Mouse (Mus musculus): ENCODE results near the gene Sdk2.

Sdk2 gene

DNA sequence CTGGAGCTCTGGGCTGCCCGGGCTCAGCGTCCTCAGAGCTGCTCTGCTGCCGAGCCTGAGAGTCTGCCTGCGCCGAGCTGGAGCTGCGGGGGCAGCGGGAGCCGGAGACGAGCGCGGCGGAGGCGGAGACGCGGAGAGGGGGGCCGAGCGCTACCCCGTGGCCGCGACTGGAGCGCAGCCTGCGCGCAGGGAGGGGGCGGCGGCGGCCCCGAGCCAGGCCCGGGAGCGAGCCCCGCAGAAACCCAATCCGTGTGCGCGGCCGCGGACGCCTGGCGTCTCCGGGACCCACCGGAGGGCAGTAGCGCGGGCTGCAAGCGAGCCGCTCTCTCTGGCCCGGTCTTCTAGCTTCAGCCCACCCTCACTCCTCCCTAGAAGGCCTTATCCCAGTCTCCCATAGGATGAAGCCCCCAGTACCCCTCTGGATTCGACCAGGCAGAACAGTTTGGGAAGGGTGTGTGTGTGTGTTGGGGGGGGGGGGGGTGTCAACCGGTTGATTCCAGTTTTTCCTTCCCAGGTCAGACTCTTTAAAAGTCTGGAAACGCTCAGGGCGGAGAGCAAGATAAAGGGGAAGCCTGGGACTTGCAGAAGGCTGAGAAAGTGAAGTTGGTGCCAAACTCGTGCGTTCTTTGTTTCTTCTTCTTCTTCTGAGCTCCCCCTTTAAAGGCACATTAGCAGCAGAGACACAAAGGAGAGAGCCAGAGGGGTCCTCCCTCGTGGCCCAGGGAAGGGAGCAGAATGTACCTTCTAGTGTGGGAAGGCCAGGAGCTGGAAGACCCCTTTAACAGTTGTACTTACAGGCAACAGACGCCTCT lies at the start of gene Sdk2:
Gene Sdk2, minus strand, starts transcription at position 96 of the 812 bp plus-strand sequence.
- POLR2A ChIA-PET, result interaction anchor here (0.6 to 1.4 kb wide), 12 partner anchors 18 to 765 kb away, joined by 3 to 5 read pairs (median 3); no protein-coding TSS in a partner anchor
- CTCF ChIA-PET, result interaction anchor here in 3 of 4 experiments (0.6 to 1.5 kb wide), 16 partner anchors 38 to 892 kb away, joined by 3 to 12 read pairs (median 3); no protein-coding TSS in a partner anchor

DNA sequence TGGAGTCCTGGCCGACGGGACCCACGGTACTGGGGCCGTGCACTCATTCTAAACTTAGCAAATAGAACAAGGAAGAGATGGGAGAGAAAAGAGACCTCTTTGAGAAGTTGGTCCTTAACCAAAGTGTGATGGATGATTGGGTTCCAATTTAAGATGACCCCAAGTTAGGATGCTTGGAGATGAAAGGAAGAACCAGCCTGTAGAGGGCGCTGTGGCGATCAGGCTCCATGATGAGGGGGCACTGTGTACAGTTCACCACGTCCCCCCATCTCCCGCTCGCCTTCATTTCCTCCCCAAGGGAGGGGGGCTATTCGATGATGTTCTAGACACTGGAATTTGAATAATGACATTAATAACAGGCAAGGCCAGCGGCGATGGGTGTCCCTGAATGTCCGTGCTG lies 48.2 kb upstream of the Sdk2 start:
- ChIA-PET POLR2A (interaction anchor here in 2 of 4 experiments (0.5 to 1.6 kb wide), 4 partner anchors 11 to 283 kb away, joined by 3 to 6 read pairs (median 4); no protein-coding TSS in a partner anchor), CTCF (interaction anchor here in 2 of 4 experiments (0.7 to 1.2 kb wide), 3 partner anchors 44 to 131 kb away, joined by 3 to 4 read pairs (median 4); no protein-coding TSS in a partner anchor)

DNA sequence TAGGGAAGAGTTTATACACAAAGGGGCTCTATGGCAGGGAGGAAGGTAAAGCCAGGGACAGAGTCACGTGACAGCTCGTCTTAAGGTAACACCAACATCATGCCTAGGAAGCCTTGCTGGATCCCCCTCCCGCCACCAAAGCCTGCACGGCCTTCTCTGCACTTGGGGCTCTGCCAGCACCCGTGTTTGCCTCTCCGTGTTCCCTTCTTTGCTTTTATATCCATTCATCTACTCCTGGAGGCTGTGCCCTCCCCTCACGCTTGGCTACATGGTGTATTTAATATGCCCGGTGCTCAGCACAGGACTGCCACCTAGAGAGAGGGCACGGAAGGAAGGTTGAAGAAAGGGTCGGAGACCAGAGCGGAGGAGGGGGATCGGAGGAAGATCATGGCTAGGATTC lies 47.8 kb upstream of the Sdk2 start:
- ChIA-PET CTCF (interaction anchor here in 1 of 4 experiments (0.7 to 1.1 kb wide), 2 partner anchors 46 to 408 kb away, joined by 4 read pairs; no protein-coding TSS in a partner anchor), POLR2A (interaction anchor here in 1 of 4 experiments (0.5 kb wide), 1 partner anchor 214 kb away, joined by 3 read pairs; no protein-coding TSS in a partner anchor)

DNA sequence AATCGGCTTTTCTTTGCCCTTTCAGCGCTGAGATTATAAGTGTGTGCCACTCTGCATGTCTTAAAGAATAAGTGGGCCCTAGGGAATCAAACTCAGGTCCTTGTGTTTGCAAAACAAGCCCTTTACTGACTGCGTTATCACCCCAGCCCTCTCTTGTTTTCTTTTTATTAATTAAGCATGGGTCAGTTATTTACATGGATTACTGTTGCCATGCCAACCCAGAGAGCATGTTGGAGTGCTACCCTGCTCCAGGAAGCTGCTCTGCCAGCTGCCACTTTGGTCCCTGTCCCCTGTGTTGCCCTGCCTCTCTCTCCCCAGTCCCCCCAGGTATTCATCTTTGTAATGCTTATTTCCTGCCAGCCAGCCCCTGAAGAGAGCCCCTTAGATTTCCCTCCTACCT lies 44.0 kb upstream of the Sdk2 start:
- ChIA-PET POLR2A (no interaction called here), CTCF (no interaction called here)

DNA sequence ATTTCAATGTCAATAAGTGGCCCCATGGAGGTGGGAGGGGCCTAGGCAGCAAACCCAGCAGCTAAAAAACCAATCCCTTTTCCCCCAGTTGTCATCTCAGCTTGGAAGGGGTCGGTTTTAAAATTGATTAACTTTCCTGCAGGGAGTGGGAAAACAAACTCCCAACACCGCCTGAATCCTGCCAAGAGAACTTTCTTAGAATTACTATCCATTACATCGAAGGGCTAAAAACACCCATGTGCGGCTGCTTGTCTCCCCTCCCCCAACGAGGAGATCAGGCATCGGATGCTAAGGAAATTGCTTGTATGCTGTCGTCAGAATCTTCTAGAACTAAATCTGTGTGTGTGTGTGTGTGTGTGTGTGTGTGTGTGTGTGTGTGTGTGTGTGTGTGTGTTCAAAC lies 26.8 kb upstream of the Sdk2 start:
- ChIA-PET POLR2A (interaction anchor here in 2 of 4 experiments (0.7 to 1.4 kb wide), 2 partner anchors 27 to 228 kb away, joined by 3 to 6 read pairs; partner anchors contain the start of gene Sdk2 (in 1 of the 2)), CTCF (interaction anchor here in 3 of 4 experiments (0.6 to 1.0 kb wide), 4 partner anchors 11 to 796 kb away, joined by 3 to 5 read pairs (median 3); partner anchors contain the start of gene Cd300a (in 1 of the 3))

DNA sequence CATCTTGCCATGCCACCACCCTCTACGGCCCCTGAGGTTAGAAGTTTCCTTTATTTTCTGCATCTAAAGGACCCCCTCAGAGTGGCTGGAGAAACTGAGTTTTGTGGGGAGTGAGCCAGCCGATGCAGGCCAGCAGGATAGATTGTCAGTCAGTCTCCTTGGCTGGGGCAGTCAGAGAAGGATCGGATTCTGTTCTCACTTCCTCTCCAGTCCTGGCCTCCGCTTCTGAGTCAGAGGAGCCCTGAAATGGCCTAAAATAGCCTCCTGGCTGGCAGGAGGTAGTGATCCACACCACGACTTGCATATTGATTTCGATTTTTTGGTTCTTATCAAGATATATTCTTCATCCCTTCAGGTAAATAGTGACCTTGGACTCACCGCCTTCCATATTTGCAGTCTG lies 26.3 kb upstream of the Sdk2 start:
- CTCF ChIA-PET, result interaction anchor here (0.6 to 1.0 kb wide), 5 partner anchors 21 to 797 kb away, joined by 3 to 6 read pairs (median 5); partner anchors contain the start of gene Cd300a (in 1 of the 4)

DNA sequence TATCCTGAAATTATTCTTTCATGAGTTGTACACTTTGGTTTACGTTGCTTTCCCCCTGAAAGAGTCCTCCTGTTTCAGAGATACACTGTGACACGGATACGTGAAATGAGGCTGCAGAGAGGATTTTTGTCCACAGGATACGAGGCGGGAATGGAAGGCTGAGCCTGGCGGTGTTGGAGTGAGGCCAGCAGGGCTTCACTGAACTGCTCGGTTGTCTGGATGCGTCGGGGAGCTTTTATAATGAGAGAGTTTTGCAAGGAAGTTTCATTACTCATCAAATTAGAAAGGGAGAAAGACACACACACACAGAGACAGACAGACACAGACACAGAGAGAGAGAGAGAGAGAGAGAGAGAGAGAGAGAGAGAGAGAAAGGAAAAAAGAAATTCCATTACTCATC lies 13.8 kb upstream of the Sdk2 start:
- ChIA-PET CTCF (no interaction called here), POLR2A (no interaction called here)

More for the DNA sequence above, 26.3 kb upstream of the Sdk2 start:
- POLR2A ChIA-PET, result interaction anchor here in 1 of 4 experiments (1.4 kb wide), 1 partner anchor 27 kb away, joined by 3 read pairs; the partner anchor contains the start of gene Sdk2

DNA sequence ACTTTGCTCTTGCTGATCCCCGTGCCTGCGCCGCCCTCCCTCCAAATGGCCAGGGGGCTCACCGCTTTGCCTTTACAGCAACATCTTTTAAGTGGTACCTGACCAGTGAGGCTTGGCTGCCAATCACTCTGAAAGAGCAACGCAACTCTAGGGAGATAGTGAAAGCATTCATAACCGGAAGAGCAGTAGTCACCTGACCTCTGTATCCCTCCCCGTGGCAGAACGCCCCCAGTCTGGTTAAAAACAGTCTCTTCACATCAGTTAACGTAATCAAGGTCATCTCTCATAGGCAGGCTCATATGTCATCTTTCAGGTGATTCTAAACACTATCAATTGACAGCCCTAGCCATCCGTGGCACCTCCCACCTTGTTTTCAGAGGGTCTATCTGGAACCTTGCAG lies 5.8 kb upstream of the Sdk2 start:
- ChIA-PET POLR2A (interaction anchor here in 2 of 4 experiments (0.7 to 1.9 kb wide), 3 partner anchors 11 to 58 kb away, joined by 3 to 6 read pairs (median 3); no protein-coding TSS in a partner anchor), CTCF (interaction anchor here (0.5 to 2.3 kb wide), 13 partner anchors 9 to 563 kb away, joined by 3 to 8 read pairs (median 4); no protein-coding TSS in a partner anchor)

DNA sequence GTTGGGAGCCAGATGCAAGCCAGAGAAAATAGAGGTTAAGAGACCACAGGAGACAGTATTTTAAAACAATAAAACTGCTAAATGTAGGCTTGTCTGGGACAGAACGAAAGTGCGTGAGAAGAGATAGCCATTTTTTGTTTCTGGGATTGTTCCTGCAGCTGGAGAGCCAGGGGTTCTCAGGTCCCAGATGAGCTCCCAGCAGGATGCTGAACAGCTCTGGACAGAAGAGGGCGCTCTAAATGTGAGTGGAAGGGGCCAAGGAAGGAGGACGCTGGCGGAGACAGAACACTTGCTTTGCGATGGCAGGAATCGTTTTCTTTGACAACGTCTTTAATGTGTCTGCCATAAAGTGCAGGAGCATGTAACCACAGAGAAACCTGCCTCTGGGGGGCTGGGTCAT lies 5.2 kb upstream of the Sdk2 start:
- ChIA-PET CTCF (interaction anchor here (0.5 to 2.3 kb wide), 30 partner anchors 9 to 565 kb away, joined by 3 to 8 read pairs (median 4); no protein-coding TSS in a partner anchor), POLR2A (interaction anchor here in 2 of 4 experiments (0.7 to 1.9 kb wide), 5 partner anchors 11 to 342 kb away, joined by 3 to 6 read pairs (median 3); no protein-coding TSS in a partner anchor)

DNA sequence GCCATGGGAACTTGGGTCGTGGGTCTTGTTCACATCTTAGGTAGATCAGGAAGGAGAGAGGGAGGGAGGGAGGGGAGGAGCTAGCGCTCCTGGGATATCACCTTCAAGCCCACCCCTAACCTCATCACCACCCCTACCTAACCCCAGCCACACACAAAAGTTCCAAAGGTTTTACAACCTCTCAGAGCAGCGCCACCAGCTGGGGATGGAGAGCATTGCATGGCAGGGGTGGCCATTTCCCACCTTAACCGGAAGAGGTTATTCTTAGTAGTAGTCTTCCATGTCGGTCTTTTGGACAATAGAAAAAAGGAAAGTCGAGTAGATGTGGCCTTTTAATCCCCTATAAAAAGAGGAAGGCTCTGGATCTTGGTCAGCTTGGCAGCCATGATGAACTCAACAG lies 4.0 kb upstream of the Sdk2 start:
- CTCF ChIA-PET, result interaction anchor here in 3 of 4 experiments (0.5 to 1.8 kb wide), 21 partner anchors 14 to 569 kb away, joined by 3 to 6 read pairs (median 4); no protein-coding TSS in a partner anchor
- POLR2A ChIA-PET, result interaction anchor here in 2 of 4 experiments (0.6 kb wide), 2 partner anchors 524 to 774 kb away, joined by 3 to 4 read pairs; no protein-coding TSS in a partner anchor

DNA sequence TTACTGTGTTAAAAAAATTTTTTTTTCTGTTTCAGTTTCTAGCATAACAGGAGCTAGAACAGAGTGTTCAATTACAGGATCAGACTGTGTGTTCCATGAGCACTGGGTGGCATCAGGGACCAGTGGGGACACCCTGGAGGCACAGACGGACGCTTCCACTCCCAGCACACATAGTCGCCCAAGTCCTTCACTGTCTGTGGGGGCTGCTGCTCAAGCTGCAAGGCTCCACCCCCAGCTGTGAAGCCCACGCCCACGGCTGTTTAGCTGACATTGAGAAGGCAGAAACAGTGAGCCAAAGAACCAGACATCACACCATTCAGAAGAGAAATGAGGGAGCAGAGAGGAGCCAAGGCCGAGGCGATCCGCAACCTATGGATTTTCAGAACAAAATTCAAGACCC lies 3.3 kb upstream of the Sdk2 start:
- CTCF ChIA-PET, result interaction anchor here in 3 of 4 experiments (0.5 to 1.8 kb wide), 13 partner anchors 15 to 1947 kb away, joined by 3 to 9 read pairs (median 4); no protein-coding TSS in a partner anchor
- POLR2A ChIA-PET, result interaction anchor here in 2 of 4 experiments (0.6 kb wide), 2 partner anchors 525 to 773 kb away, joined by 3 to 4 read pairs; no protein-coding TSS in a partner anchor

DNA sequence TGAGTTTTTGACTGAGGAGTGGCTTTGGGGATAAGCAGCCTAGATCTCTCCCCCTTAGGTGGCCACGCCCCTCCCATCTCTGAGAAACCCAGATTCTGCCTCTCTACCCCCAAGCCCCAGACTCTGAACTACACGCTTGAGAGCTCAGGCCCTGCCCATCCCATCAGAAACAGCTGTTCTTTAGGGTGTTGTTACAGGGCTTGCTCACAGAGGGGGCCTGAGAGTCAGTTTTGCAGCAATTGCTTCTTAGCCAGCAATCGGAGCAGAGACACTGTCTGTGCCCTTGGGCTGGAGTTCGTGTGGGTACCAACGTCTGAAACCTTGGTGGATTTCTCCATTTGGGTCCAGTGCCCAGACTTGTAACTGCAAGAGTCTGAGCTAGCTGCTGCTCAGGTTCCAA lies 1.5 kb upstream of the Sdk2 start:
- CTCF ChIA-PET, result interaction anchor here in 3 of 4 experiments (0.5 to 2.1 kb wide), 16 partner anchors 9 to 595 kb away, joined by 3 to 6 read pairs (median 3); no protein-coding TSS in a partner anchor
- POLR2A ChIA-PET, result interaction anchor here in 2 of 4 experiments (0.6 to 1.3 kb wide), 2 partner anchors 126 to 485 kb away, joined by 3 read pairs; no protein-coding TSS in a partner anchor

DNA sequence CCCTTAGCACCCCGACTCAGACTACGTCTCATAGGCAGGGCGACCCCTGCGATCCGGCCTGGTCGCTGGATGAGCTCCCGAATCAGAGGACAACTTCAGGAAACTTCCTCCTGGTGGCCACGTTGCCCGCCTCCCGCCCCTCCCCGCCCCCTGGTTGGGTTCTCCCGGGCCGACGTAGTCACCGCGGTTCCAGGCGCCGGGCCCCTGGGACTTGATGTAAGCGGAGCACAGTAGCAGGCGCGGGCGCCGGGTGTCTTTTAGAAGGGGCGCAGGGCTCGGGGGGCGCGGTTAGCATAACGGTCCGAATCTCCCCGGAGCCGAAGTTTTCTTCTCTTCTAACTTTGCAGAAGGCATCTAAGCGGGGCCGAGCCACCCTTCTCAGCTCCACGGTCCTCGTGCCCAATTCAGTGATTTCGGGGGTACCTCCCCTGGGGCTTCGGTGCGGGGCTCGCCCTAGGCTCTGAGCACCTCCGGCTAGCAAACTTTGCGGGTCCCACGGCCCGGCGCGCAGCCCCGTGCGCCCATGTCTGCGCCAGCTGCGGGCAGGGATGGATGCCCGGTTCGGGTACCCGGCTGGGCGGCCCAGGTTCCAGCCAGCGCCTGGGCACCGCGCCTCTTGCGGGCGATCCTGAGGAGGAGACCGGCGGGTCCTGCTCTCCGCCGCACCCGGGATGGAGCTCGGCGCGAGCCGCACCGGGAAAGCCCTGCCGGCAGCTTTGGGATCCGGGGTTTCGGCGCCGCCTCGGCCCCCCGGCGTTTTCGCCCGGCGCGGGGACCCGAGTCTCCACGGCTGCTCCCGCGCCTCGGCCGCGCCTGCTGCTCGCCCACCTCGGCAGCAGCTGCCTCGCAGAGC lies 522 bp downstream of the Sdk2 start:
- POLR2A ChIA-PET, result interaction anchor here (0.6 to 1.4 kb wide), 8 partner anchors 18 to 764 kb away, joined by 3 to 5 read pairs (median 3); no protein-coding TSS in a partner anchor
- CTCF ChIA-PET, result interaction anchor here in 3 of 4 experiments (0.6 to 1.5 kb wide), 13 partner anchors 160 to 655 kb away, joined by 3 to 12 read pairs (median 3); no protein-coding TSS in a partner anchor

DNA sequence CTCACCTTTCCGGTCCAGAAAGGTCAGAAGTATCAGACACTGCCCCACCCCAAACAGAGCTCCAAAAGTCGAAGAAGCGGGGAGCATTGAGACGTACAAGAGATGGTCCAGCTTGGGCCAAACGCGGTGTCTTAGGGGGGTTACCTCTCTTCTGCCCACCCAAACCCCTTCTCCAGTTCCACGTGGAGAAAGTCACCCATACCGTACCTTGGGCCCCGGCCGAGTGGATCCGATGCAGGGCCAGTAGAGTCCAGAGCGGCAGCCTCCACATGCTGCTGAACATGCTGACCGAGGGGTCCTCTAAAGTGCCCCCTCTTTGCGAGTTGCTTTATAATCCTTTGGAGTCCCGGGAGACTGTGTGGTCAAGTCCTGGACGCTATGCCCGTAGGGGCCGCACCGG lies 1.2 kb downstream of the Sdk2 start:
- ChIA-PET CTCF (interaction anchor here in 1 of 4 experiments (1.3 to 1.5 kb wide), 2 partner anchors 129 to 216 kb away, joined by 3 to 4 read pairs; no protein-coding TSS in a partner anchor), POLR2A (interaction anchor here in 2 of 4 experiments (0.5 to 1.3 kb wide), 5 partner anchors 28 to 715 kb away, joined by 3 to 4 read pairs (median 3); no protein-coding TSS in a partner anchor)

DNA sequence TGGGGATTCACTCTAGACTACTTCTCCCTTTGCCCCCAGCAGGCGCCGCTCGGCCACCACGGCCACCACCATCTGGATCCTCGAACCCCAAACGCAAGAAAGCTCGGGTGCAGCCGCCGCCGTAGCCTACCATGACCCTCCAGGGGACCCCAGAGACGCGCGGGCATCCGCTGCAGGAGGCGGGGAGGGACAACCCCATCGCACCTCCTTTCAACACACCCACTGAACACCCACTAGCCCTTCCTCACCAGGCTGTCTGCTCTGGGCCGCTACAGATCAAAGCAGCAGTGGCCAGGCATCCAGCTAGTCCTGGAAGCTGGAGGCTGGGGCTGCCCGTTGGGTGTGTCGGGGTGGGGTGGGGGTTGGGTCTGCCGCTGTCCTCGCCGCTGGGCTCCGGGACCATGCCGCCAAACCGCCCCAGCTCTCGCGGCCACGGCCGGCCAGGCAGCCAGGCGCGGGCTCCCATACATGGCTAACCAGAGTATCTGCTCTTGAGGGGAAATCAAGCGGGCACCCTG lies 1.9 kb downstream of the Sdk2 start:
- POLR2A ChIA-PET, result interaction anchor here in 1 of 4 experiments (0.5 to 1.5 kb wide), 4 partner anchors 19 to 411 kb away, joined by 3 read pairs; no protein-coding TSS in a partner anchor
- CTCF ChIA-PET, result interaction anchor here (0.5 to 1.6 kb wide), 8 partner anchors 10 to 1316 kb away, joined by 3 to 7 read pairs (median 3); no protein-coding TSS in a partner anchor

DNA sequence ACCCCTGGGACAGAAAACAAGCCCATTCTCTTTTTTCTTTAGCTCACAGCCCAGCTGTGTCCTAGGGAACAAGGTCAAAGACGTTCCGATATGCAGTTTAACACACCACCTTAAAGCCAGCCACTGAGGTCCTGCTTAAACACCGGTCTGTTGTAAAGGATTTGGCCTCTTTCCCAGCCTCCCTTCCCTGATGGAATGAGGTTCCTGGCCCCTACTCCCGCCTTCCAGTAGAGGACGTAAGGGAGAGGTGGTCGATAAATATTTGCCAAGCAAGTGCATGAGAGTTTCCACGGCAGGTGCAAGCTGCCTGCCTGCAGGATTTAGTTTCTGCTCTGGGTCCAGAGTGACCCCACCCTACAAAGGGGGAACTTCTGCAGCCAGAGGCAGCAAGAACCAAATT lies 4.9 kb downstream of the Sdk2 start:
- ChIA-PET POLR2A (interaction anchor here in 2 of 4 experiments (0.5 to 0.6 kb wide), 2 partner anchors 120 to 387 kb away, joined by 3 to 9 read pairs; no protein-coding TSS in a partner anchor), CTCF (interaction anchor here in 1 of 4 experiments (1.3 kb wide), 1 partner anchor 10 kb away, joined by 3 read pairs; no protein-coding TSS in a partner anchor)

DNA sequence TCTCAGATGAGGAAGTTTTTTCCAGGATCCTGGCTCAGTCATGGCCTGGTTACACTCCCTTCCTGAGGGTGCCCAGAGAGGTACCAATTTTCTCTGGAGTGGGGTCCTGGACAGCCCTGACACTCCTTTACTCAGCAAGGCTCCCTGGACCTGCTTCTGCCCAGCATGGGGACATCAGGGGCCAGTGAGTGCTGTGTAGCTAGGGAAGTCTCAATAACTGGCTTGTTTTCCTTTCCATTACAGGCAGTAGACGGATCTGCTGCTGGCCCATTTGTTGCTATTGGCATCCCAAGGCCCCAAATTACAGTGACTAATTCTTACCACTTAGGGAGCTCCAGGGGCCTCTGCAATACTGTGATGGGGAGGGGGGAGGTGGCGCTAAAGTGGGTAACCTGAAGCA lies 5.6 kb downstream of the Sdk2 start:
- CTCF ChIA-PET, result interaction anchor here in 2 of 4 experiments (0.6 kb wide), 2 partner anchors 379 to 454 kb away, joined by 3 to 9 read pairs; no protein-coding TSS in a partner anchor
- POLR2A ChIA-PET, result interaction anchor here in 1 of 4 experiments (2.4 kb wide), 1 partner anchor 11 kb away, joined by 6 read pairs; no protein-coding TSS in a partner anchor

All from embryonic stem cell, embryonic (primary cell).